Mouse (Mus musculus): Measurements from ENCODE around the gene Ptpn21. TPM values are rescaled to one million over a fixed set of nuclear protein-coding genes. Genes with fewer than 3 reads are reported as not detected.

Gene Ptpn21
- polyA plus RNA-seq, 1 experiment from 2014 or later = 6.4 TPM

Other genes with a start within 250 kb of the Ptpn21 start
- gene Kcnk10, start 159.1 kb downstream of the Ptpn21 start, polyA plus RNA-seq (2014; fragmentation: Nextera tagmentation; extraction: Ambion mirVana) = 36.5 and 40.3 TPM in 2 replicates
- gene Spata7, start 109.2 kb downstream of the Ptpn21 start, polyA plus RNA-seq (2014; fragmentation: Nextera tagmentation; extraction: Ambion mirVana) = 22.5 and 27.8 TPM in 2 replicates
- 165 and 169 TPM in 2 replicates for gene Zc3h14, start 9.6 kb upstream of the Ptpn21 start, polyA plus RNA-seq (2014; fragmentation: Nextera tagmentation; extraction: Ambion mirVana)
- 15.8 and 21.9 TPM in 2 replicates for gene Eml5, start 164.1 kb upstream of the Ptpn21 start, polyA plus RNA-seq (2014; fragmentation: Nextera tagmentation; extraction: Ambion mirVana)
- 40.4 and 43.4 TPM in 2 replicates for gene Ttc8, start 183.2 kb upstream of the Ptpn21 start, polyA plus RNA-seq (2014; fragmentation: Nextera tagmentation; extraction: Ambion mirVana)

Measured in hindbrain, embryonic 11.5 days (tissue).